Mouse (Mus musculus) CH12.LX (cell line): ENCODE measurements at regions not wholly inside any gene's neighbourhood (a gene's known extent, or its start where the extent isn't known, plus 50 kb on each side); places are given as distances from the start of the nearest gene placed in this dataset.

Source experiments
- DNase-seq: peaks from one replicate; pipeline ENCODE4 v3.0.0-alpha.2; 2013; ENCODE audit errors: extremely low read depth
- H3K27ac ChIP-seq: 2 replicates; pipeline ENCODE4 v1.5.1; 2012; ENCODE audit warnings: low read depth, mild to moderate bottlenecking, control low read depth, moderate library complexity; ENCODE audit not compliant: insufficient read depth
- H3K27me3 ChIP-seq: replicated peaks from 2 replicates; pipeline ENCODE3; 2012; ENCODE audit warnings: inconsistent platforms
- H3K36me3 ChIP-seq, 2 experiments: replicated peaks in 1 of 2; 2 replicates each; pipeline versions ENCODE3 to v1.6.1; 2012; ENCODE audit warnings: inconsistent platforms in 1 of 2, low read length in 1 of 2, mild to moderate bottlenecking in 1 of 2, mixed read lengths in 1 of 2, moderate library complexity in 1 of 2; ENCODE audit not compliant: control insufficient read depth in 1 of 2, insufficient read depth in 1 of 2
- H3K4me1 ChIP-seq, 2 experiments: 2 replicates each; pipeline ENCODE4 v1.6.1; 2012; ENCODE audit warnings: inconsistent platforms in 1 of 2, moderate library complexity in 1 of 2; ENCODE audit not compliant: insufficient read depth in 2 of 2, control insufficient read depth in 1 of 2
- H3K4me2 ChIP-seq: 2 replicates; pipeline ENCODE4 v1.6.1; 2012; ENCODE audit warnings: low read depth, mild to moderate bottlenecking, control low read depth; ENCODE audit not compliant: poor library complexity, insufficient read depth, severe bottlenecking
- H3K4me3 ChIP-seq, 3 experiments: fragments of 150-350 bp in 1 of 3; sonication (generic) in 1 of 3; replicated peaks in 1 of 3; 2 replicates each; pipeline versions ENCODE3 to v1.5.1; 2011 to 2012; ENCODE audit warnings: low read depth in 2 of 3, low read length in 2 of 3, mild to moderate bottlenecking in 2 of 3, moderate library complexity in 2 of 3, control low read depth in 1 of 3, improper control_type of control experiment in 1 of 3, inconsistent platforms in 1 of 3, mixed read lengths in 1 of 3; ENCODE audit not compliant: poor library complexity in 1 of 3
- H3K79me2 ChIP-seq: replicated peaks from 2 replicates; pipeline ENCODE4 v1.6.1; 2012; ENCODE audit warnings: mild to moderate bottlenecking, moderate library complexity; ENCODE audit not compliant: control insufficient read depth, poor library complexity, insufficient read depth, severe bottlenecking; ENCODE audit errors: extremely low read depth
- H3K9ac ChIP-seq: 2 replicates; pipeline ENCODE4 v1.6.1; 2012; ENCODE audit warnings: low read depth, mild to moderate bottlenecking, control low read depth, moderate library complexity; ENCODE audit not compliant: insufficient read depth
- H3K9me3 ChIP-seq: replicated peaks from 2 replicates; pipeline ENCODE3; 2012; ENCODE audit warnings: low read length, inconsistent platforms, mixed read lengths
- CHD1 ChIP-seq: IDR thresholded peaks from 2 replicates; pipeline ENCODE4 v1.6.1; 2012; ENCODE audit warnings: low read depth, low read length, improper control_type of control experiment, inconsistent platforms
- CHD2 ChIP-seq: IDR thresholded peaks from 2 replicates; pipeline ENCODE4 v1.6.1; 2011; ENCODE audit warnings: low read length, improper control_type of control experiment
- E2F4 ChIP-seq: IDR thresholded peaks from 2 replicates; pipeline ENCODE4 v1.6.1; 2011; ENCODE audit warnings: low read depth, low read length, improper control_type of control experiment; ENCODE audit not compliant: insufficient replicate concordance
- HCFC1 ChIP-seq: IDR thresholded peaks from 2 replicates; pipeline ENCODE4 v1.6.1; 2012; ENCODE audit warnings: low read depth, mild to moderate bottlenecking, inconsistent platforms, low read length, improper control_type of control experiment
- IRF4 ChIP-seq: IDR thresholded peaks from 2 replicates; pipeline ENCODE4 v1.6.1; 2014; ENCODE audit warnings: low read depth, mild to moderate bottlenecking, inconsistent platforms, low read length, improper control_type of control experiment
- JUN ChIP-seq: IDR thresholded peaks from 2 replicates; pipeline ENCODE4 v1.6.1; 2011; ENCODE audit warnings: low read depth, mild to moderate bottlenecking, low read length, improper control_type of control experiment, moderate library complexity; ENCODE audit not compliant: insufficient read depth
- JUND ChIP-seq: conservative IDR thresholded peaks from 2 replicates; pipeline ENCODE4 v1.6.1; 2011; ENCODE audit warnings: low read depth, low read length, improper control_type of control experiment
- KAT2A ChIP-seq: IDR thresholded peaks from 2 replicates; pipeline ENCODE4 v1.6.1; 2012; ENCODE audit warnings: low read length, improper control_type of control experiment, inconsistent platforms; ENCODE audit not compliant: insufficient replicate concordance
- MAFK ChIP-seq: IDR thresholded peaks from 2 replicates; pipeline ENCODE4 v1.6.1; 2011; ENCODE audit warnings: low read length, improper control_type of control experiment; ENCODE audit not compliant: insufficient replicate concordance
- MAX ChIP-seq: IDR thresholded peaks from 2 replicates; pipeline ENCODE4 v1.6.1; 2011; ENCODE audit warnings: low read length, improper control_type of control experiment
- MAZ ChIP-seq: IDR thresholded peaks from 2 replicates; pipeline ENCODE4 v1.6.1; 2012; ENCODE audit warnings: low read depth, mild to moderate bottlenecking, inconsistent platforms, low read length, improper control_type of control experiment, moderate library complexity
- MXI1 ChIP-seq: IDR thresholded peaks from 2 replicates; pipeline ENCODE4 v1.6.1; 2011; ENCODE audit warnings: mild to moderate bottlenecking, low read depth, low read length, improper control_type of control experiment
- NELFE ChIP-seq: IDR thresholded peaks from 2 replicates; pipeline ENCODE4 v1.6.1; 2011; ENCODE audit warnings: low read depth, low read length, improper control_type of control experiment
- NRF1 ChIP-seq: IDR thresholded peaks from 2 replicates; pipeline ENCODE4 v1.6.1; 2014; ENCODE audit warnings: low read depth, mild to moderate bottlenecking, inconsistent platforms, low read length, improper control_type of control experiment, moderate library complexity
- PAX5 ChIP-seq: IDR thresholded peaks from 2 replicates; pipeline ENCODE4 v1.6.1; 2012; ENCODE audit warnings: low read length, inconsistent platforms, mixed read lengths
- POLR2A ChIP-seq: IDR thresholded peaks from 2 replicates; pipeline ENCODE4 v1.6.1; 2011; ENCODE audit warnings: low read depth, mild to moderate bottlenecking, improper control_type of control experiment, low read length
- POLR2AphosphoS2 ChIP-seq: IDR thresholded peaks from 2 replicates; pipeline ENCODE4 v1.6.1; 2011; ENCODE audit warnings: low read depth, low read length, improper control_type of control experiment
- SIN3A ChIP-seq: IDR thresholded peaks from 2 replicates; pipeline ENCODE4 v1.6.1; 2012; ENCODE audit warnings: low read length, improper control_type of control experiment, inconsistent platforms
- SMC3 ChIP-seq: IDR thresholded peaks from 2 replicates; pipeline ENCODE4 v1.6.1; 2011; ENCODE audit warnings: low read depth, low read length, improper control_type of control experiment
- TCF12 ChIP-seq: IDR thresholded peaks from 2 replicates; pipeline ENCODE4 v1.6.1; 2014; ENCODE audit warnings: low read depth, mild to moderate bottlenecking, inconsistent platforms, low read length, improper control_type of control experiment
- USF1 ChIP-seq: IDR thresholded peaks from 2 replicates; pipeline ENCODE4 v1.6.1; 2014; ENCODE audit warnings: low read depth, mild to moderate bottlenecking, inconsistent platforms, low read length, improper control_type of control experiment
- ZMIZ1 ChIP-seq: IDR thresholded peaks from 2 replicates; pipeline ENCODE4 v1.6.1; 2012; ENCODE audit warnings: low read depth, mild to moderate bottlenecking, inconsistent platforms, low read length, improper control_type of control experiment
- ZNF384 ChIP-seq: IDR thresholded peaks from 2 replicates; pipeline ENCODE4 v1.6.1; 2012; ENCODE audit warnings: low read depth, low read length, improper control_type of control experiment, inconsistent platforms
- dilution Hi-C: fragments of 300-500 bp; cut with MboI; formaldehyde crosslinking; loops from 2 replicates; pipeline ENCODE4 v1.14.3; 2020; ENCODE audit warnings: low sequenced_read_pairs; ENCODE audit not compliant: extremely low pct_unique_long_range_greater_than_20kb, extremely low pct_ligation_motif_present
- in situ Hi-C: fragments of 300-500 bp; cut with MboI; formaldehyde crosslinking; loops from 3 replicates; pipeline ENCODE4 v1.14.3; 2019; ENCODE audit warnings: low sequenced_read_pairs, low pct_ligation_motif_present, low pct_unique_long_range_greater_than_20kb, mixed read lengths

GRCm38 (mm10) chr2:114808046-114808445 lies 153.3 kb upstream of the Dph6 start:
- no peak for TF ChIP-seq KAT2A
- no peaks in the 10 kb centered on the region for H3K4me1 ChIP-seq
- no peak overlapping the region for H3K27ac ChIP-seq
- H3K79me2 ChIP-seq = no peaks in the 10 kb centered on the region
- dilution Hi-C loops = no loop called here
- no peaks in the 10 kb centered on the region for H3K9me3 ChIP-seq
- no peak for DNase-seq
- H3K4me2 ChIP-seq = no peak overlapping the region
- in situ Hi-C loops = no loop called here
- no peaks in the 10 kb centered on the region for H3K36me3 ChIP-seq
- H3K27me3 ChIP-seq = no peaks in the 10 kb centered on the region
- no peak overlapping the region for H3K4me3 ChIP-seq
- H3K9ac ChIP-seq = no peak overlapping the region

GRCm38 (mm10) chr2:114812141-114812902 lies 157.6 kb upstream of the Dph6 start:
- no peaks in the 10 kb centered on the region for H3K27me3 ChIP-seq
- H3K36me3 ChIP-seq = no peaks in the 10 kb centered on the region
- H3K4me3 ChIP-seq = no peak overlapping the region
- no peak overlapping the region for H3K27ac ChIP-seq
- in situ Hi-C loops (no loop called here), dilution Hi-C loops (no loop called here)
- H3K4me1 ChIP-seq = no peaks in the 10 kb centered on the region
- H3K9ac ChIP-seq = no peak overlapping the region
- H3K9me3 ChIP-seq = no peaks in the 10 kb centered on the region
- H3K79me2 ChIP-seq = no peaks in the 10 kb centered on the region
- H3K4me2 ChIP-seq = no peak overlapping the region
- TF ChIP-seq USF1 = no peak
- TF ChIP-seq ZMIZ1 = no peak
- no peak for TF ChIP-seq PAX5
- TF ChIP-seq SMC3 = no peak
- TF ChIP-seq MAX = no peak
- TF ChIP-seq CHD2 = no peak
- TF ChIP-seq IRF4 = no peak
- TF ChIP-seq NELFE = no peak
- no peak for TF ChIP-seq HCFC1
- no peak for TF ChIP-seq MAFK
- no peak for TF ChIP-seq E2F4
- TF ChIP-seq TCF12 = no peak
- TF ChIP-seq JUND = no peak
- TF ChIP-seq ZNF384 = no peak
- no peak for DNase-seq

- Histone ChIP-seq H3K27ac (no peak overlapping the region), H3K4me2 (no peak overlapping the region), H3K4me1 (no peaks in the 10 kb centered on the region), H3K9ac (no peak overlapping the region), H3K4me3 (no peak overlapping the region), H3K9me3 (no peaks in the 10 kb centered on the region), H3K27me3 (no peaks in the 10 kb centered on the region), H3K36me3 (no peaks in the 10 kb centered on the region), H3K79me2 (no peaks in the 10 kb centered on the region)
- in situ Hi-C loops (no loop called here), dilution Hi-C loops (no loop called here)
- DNase-seq = no peak
- TF ChIP-seq SIN3A (no peak), CHD1 (no peak), POLR2A (no peak), POLR2AphosphoS2 (no peak), SMC3 (no peak), NRF1 (no peak), MXI1 (no peak), MAZ (no peak), IRF4 (no peak), NELFE (no peak), JUN (no peak)
Observed at GRCm38 (mm10) chr2:114812903-114813290, 158.1 kb upstream of the Dph6 start.
